Mouse (Mus musculus): ENCODE measurements around the gene Usp20.

- TF ChIP-seq USF1 (IDR thresholded peaks at IDR 0.05; ENCODE audit: low read depth) (no peak), POLR2A (IDR thresholded peaks at IDR 0.05; ENCODE audit: insufficient read length, low read depth) (no peak), MAX (IDR thresholded peaks at IDR 0.05; ENCODE audit: low read depth) (no peak), POLR2AphosphoS2 (IDR thresholded peaks at IDR 0.05; ENCODE audit: insufficient read length, low read depth) (no peak)
Observed at GRCm38 (mm10) chr2:31053851-31054340, 71.8 kb downstream of the Usp20 start.

Measured in myocyte (in vitro differentiated cells).